Mouse (Mus musculus) small intestine, adult 2 months (tissue): ENCODE results near the gene Cd93.

Experiments
- CTCF ChIP-seq: fragments of 200-500 bp; IDR thresholded peaks from 2 replicates; pipeline ENCODE4 v1.5.1; 2012; ENCODE audit warnings: low read depth, mild to moderate bottlenecking, control low read depth, inconsistent platforms, low read length, moderate library complexity, mixed read lengths; ENCODE audit not compliant: insufficient replicate concordance, insufficient read length; ENCODE audit errors: extremely low read depth
- POLR2A ChIP-seq: fragments of 200-500 bp; IDR thresholded peaks from 2 replicates; pipeline ENCODE4 v1.6.1; 2012; ENCODE audit warnings: low read depth, mild to moderate bottlenecking, control low read depth, inconsistent platforms, low read length, moderate library complexity

- no peak for TF ChIP-seq POLR2A
- no peak for TF ChIP-seq CTCF
These were observed 42.2 kb upstream of the Cd93 start for GRCm38 (mm10) chr2:148485576-148485975.
